Mouse (Mus musculus): ENCODE data around the gene C1ql1.

Gene C1ql1

GRCm38 (mm10) chr11:102957692-102958091, 11.2 kb upstream of the C1ql1 start:
- DNase-seq: no peak

DNA sequence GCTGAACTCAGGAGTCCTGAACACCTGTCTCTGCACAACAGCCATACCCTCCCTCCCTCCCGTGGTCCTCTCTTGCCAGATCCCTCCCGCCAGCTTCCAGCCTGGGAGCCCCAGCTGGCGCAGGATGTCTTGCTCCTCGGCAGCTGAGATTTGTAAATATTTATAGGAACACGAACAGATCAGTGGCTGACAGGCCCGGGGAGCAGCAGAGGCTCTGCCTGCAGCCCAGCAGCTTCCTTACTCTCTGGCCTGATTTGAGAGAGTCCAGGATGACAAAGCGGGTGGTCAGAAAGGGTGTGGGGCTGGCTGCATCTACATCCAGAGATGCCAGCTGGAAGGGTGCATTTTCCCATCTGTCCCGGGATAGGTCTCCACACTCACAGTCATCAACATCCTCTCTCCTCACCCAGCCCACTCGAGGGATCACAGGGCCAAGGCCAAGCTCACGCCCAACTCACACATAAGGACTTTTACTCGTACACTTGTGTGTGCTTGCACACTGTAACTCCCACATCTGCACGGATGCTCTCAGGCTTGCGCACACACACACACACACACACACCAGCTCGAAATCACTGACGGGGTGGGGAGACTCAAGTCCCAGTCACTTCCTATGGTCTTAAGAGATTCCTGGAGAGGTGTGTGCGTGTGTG, 10.6 kb upstream of the C1ql1 start:
- no peak for DNase-seq

DNA sequence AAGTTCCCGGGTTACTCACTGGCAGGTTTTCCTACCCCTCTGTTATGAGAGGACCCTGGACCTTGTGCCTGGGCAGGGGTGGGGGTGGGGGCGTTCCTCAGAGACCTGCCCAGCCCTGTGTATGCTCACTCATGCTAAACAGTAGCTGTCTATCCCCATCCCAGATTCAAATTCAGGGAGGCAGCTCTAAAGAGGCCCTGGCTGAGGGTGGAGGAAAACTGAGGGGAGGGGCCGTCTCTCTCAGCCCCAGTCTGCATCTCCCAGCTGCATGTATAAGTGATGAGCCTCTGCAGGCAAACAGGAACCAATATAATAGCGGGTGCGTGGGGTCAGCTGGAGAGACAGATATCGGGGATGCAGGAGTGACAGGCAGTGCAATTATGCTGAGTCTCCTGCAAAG, 6.4 kb upstream of the C1ql1 start:
- DNase-seq: no peak

- peak; percentile 70 for DNase-seq
Observed at GRCm38 (mm10) chr11:102948043-102948961, 1.8 kb upstream of the C1ql1 start.

DNA sequence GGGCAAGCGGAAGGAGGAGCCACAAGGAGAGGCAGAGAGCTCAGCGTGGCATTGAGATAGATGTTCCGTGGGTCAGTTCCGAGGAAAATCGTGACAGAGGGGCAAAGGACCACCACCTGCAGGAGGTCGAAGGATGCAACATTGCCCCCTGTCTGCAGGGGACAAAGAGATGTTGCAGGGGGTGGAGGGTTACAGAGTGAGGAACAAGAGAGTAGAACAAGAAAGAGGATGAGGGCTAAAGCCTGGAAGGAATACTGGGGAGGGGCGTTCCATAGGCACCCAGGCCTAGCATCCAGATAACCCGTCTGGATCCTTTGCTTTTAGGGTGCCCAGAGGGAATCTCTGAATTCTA, 480 bp upstream of the C1ql1 start:
- DNase-seq: no peak

DNA sequence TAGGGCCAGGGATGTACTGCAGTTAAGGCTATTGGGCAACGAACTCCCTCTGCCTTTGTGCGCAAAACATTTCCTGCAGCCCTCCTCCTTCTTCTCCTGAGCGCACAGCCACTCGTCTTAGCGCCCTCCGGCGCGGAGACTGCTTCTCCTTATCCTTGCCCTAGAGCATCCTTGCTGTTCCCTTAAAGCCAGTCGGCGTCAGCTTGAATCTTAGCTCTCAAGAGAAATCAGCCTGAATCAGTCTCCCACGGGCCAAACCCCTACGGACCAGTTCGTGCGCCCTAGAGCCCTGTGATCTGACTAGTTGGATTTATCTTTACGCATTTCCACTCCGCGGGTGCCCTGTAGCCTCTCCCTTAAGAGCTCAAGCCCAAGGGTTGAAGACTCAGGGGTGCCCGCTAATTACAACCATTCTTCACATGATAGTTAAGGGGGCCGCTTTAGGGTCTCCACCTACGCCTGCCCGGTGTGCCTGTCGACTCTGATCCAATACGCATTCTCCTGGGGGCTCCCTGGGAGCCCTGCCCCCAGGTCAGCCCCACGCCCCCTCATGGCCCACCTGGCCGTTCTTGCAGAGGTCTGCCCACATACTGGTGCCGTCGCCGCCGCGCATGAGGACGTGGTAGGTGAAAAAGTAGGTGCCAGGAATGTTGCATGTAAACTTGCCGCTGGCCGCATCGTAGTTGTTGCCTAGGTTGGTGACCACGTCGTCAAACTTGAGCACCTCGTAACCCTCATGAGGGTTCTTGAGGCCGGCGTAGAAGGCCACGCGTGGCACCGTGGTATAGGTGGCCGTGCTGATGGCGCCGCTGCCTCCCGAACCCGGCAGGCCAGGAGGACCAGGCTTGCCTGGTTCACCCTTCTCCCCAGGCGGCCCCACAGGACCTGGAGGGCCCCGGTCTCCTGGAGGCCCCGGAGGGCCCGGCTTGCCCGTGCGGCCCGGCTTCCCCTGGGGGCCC, 903 bp downstream of the C1ql1 start:
- no peak for DNase-seq

- DNase-seq: no peak
Observed at GRCm38 (mm10) chr11:102941236-102941635, 5.3 kb downstream of the C1ql1 start.

DNA sequence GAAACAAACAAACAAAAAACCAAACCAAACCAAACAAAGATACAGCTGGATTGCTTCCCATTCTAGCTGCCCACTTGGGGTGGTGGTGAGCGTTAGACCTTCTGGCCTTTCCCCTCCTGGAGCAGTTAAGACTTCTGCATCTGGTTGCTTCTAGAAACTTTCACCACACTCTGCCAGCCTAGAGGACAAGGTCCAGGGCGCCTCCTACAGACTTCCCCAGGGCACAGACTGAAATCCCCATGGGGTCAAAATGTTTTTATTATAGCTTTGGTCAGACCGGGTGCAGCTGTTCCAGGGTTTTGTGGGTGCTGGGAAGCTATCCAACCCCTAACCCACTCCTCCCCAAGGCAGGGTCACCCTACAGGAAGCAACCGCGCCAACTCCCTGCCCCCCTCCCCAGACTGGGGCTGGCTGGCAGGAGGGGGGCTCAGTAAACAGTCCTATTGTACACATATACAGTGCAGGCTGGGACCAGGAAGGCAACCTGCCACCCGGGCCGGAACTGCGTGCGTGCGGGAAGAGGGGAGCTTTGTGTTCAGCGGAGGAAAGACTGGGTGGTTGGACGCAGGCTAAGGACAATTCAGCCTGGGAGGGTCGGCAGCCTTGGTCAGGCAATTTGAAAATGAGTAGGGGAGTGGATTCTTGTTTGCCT, 7.3 kb downstream of the C1ql1 start:
- no peak for DNase-seq

- no peak for DNase-seq
Observed at GRCm38 (mm10) chr11:102937529-102938182, 8.8 kb downstream of the C1ql1 start.

DNA sequence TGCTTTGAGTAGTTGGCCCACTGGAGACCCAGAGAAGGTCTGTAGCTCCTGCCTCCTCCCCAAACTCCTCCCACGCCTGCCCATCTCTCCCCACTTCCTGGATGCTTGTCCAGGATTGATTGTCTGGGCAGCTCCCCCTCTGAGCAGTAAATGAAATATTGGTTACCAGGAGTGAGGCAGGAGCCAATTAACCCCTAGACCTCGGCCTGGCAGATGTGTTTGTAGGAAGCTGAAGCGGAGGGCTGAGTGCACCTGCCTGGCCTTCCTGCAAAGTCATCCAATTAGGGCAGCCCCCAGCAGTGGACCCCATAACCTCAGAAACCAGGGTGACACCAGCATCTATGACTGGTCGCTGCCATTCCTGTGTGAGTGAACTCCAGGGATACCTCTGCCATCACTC, 10.2 kb downstream of the C1ql1 start:
- DNase-seq: no peak

- no peak for DNase-seq
Observed at GRCm38 (mm10) chr11:102930672-102931071, 15.8 kb downstream of the C1ql1 start.

GRCm38 (mm10) chr11:102925351-102925717, 21.2 kb downstream of the C1ql1 start:
- DNase-seq: no peak

- peak; percentile 93 for DNase-seq
Observed at GRCm38 (mm10) chr11:102924557-102925350, 21.7 kb downstream of the C1ql1 start, which contains the start of gene Kif18b. Gene Kif18b (minus strand): TSS chr11:102925124.

DNA sequence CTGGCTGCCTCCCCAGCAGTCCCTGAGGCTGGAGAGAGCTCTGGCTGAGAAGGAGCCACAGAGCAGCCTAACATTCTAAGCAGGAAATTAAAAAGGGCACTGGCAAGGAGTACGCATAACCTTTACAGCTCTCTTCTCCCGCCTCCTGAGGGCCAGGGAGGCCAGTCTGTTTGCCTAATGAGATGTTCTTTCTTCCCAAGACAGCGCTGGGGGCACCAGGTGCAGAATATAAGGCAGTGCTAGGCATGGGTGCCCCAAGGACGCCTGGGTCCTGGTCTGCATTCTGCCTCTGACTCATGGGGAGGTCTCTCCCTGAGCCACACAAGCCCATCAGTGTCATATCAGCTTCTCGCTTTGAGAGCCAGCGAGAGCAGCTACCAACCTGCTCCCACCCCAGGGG, 25.0 kb downstream of the C1ql1 start:
- no peak for DNase-seq

GRCm38 (mm10) chr11:102918077-102918476, 28.4 kb downstream of the C1ql1 start:
- no peak for DNase-seq

DNA sequence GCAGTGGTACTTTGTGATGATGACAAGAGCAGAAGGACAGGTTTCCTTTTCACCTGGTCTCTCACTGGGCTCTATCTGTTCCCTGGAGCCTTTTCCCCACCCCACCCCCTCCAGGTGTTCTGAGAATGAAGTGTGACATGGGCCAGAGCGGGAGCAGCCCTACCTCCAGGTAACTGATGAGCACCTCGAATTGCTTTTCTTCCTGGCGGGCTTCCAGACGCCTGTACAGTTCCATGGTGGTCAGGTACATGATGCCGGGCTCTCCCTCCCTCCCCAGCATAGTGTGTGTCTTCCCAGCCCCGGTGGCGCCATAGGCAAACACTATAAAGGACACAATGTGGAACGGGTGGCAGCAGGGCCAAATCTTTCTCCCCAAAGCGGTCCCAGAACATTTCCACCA, 31.1 kb downstream of the C1ql1 start:
- DNase-seq: no peak

DNA sequence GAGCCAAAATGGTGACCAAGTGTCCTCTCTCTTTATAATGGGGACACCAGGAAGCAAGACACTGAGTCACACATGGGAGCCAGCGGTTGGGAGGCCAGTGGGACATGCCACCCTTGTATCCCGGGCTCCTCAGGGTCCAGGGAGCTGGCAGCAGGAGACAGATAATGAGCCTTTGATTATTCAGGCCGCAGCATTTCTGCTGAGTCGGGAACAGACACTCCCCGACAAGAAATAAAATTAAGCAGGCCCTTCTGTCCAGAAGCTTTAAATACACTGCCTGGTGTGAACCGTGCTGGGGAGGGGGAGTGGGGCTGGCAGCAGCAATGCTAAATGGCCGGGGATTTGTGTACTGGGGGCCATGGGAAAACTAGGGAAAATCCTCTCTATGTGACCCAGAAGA, 35.1 kb downstream of the C1ql1 start:
- DNase-seq: no peak

GRCm38 (mm10) chr11:102903654-102904053, 42.8 kb downstream of the C1ql1 start:
- no peak for DNase-seq

DNA sequence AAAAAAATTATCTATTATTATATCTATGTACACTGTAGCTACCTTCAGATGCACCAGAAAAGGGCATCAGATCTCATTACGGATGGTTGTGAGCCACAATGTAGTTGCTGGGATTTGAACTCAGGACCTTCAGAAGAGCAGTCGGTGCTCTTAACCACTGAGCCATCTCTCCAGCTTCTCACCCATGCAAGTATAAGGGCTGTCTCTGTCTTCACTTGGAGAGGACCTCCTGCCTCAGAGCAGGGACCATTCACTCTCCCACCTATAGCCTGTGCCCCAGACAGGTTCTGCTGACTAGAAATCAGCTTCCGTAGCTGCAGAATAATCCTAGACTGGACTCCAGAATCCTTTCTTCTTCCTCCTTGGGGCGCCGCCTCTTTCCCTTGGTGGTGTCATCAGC, 44.4 kb downstream of the C1ql1 start:
- DNase-seq: no peak

DNA sequence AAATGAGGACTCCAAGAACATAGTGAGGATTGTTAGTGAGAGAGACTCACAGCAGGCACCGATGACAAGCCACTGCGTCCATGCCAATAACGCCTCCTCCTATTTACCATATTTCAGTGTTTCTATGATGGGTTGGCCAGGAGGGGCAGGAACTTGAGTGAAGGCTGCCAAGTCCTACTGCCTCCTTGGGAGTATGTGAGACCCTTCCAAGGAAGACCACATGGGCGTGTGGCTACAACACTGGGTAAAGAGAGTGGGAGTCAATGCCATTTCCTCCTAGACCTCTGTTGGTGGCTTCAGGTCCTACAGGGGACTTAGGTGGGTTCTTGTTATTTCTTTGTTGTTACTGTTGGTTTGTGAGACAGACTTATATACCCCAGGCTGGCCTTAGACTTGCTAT, 45.3 kb downstream of the C1ql1 start:
- DNase-seq: no peak

DNA sequence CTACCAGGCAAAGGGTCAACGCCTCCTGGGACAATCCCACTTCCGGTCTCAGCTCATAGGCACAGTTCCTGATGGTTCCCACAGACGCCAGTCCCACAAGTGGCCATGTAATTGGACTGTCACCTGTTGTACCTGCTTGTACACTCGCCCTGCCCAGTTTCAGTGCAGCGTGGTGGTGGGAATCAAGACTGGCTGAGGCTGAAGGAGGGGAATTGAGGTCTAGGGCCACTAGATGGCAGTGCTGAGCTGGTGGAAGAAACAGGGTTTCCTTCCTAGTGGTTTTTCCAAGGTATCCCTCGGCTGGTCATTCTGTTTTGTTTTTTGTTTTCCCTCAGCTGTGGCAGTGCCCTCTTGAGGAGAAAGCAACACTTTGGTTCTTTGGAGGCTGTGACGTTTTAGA, 45.7 kb downstream of the C1ql1 start, which contains the start of gene Gfap:
Gene Gfap, minus strand, starts transcription at position 150 of the 400 bp plus-strand sequence.
- peak; percentile 79 for DNase-seq
